Mouse (Mus musculus) neural tube, embryonic 15.5 days (tissue): ENCODE measurements around the gene Gvin1. TPM values are rescaled to one million over a fixed set of nuclear protein-coding genes. Genes with fewer than 3 reads are reported as not detected.
"Not testable (repeated sequence)": the region's sequence is repeated elsewhere in the genome, so short reads cannot be mapped to it uniquely, and the experiment has no call there.

Source experiments
- ATAC-seq: fragments of 200-750 bp; cut with Nextera tagmentation; 2 replicates; pipeline ENCODE4 v1.8.0; 2017; ENCODE audit warnings: mild to moderate bottlenecking, moderate TSS enrichment, moderate library complexity; ENCODE audit not compliant: low FRiP score
- H3K27ac ChIP-seq: fragments of 300-500 bp; sonication (generic); replicated peaks from 2 replicates; pipeline ENCODE4 v1.5.1; 2015; ENCODE audit warnings: mild to moderate bottlenecking, inconsistent platforms
- H3K27me3 ChIP-seq: fragments of 300-500 bp; sonication (generic); replicated peaks from 2 replicates; pipeline ENCODE4 v1.6.1; 2015; ENCODE audit warnings: inconsistent platforms
- H3K36me3 ChIP-seq: fragments of 300-500 bp; sonication (generic); 2 replicates; pipeline ENCODE4 v1.6.1; 2015; ENCODE audit warnings: inconsistent platforms
- H3K4me1 ChIP-seq: fragments of 300-500 bp; sonication (generic); 2 replicates; pipeline ENCODE4 v1.6.1; 2015; ENCODE audit warnings: inconsistent platforms
- H3K4me2 ChIP-seq: fragments of 300-500 bp; sonication (generic); 2 replicates; pipeline ENCODE4 v1.6.1; 2015; ENCODE audit warnings: inconsistent platforms, mild to moderate bottlenecking, moderate library complexity
- H3K4me3 ChIP-seq: fragments of 300-500 bp; sonication (generic); replicated peaks from 2 replicates; pipeline ENCODE4 v1.5.1; 2015; ENCODE audit warnings: mild to moderate bottlenecking, inconsistent platforms
- H3K9ac ChIP-seq: fragments of 300-500 bp; sonication (generic); replicated peaks from 2 replicates; pipeline ENCODE4 v1.6.1; 2015; ENCODE audit warnings: mild to moderate bottlenecking, inconsistent platforms
- H3K9me3 ChIP-seq: fragments of 300-500 bp; sonication (generic); replicated peaks from 2 replicates; pipeline ENCODE4 v1.6.1; 2016; ENCODE audit warnings: inconsistent platforms
- WGBS: fragments of 180-500 bp; shearing (Covaris S2); methylation state at CpG from one replicate; pipeline ENCODE4 v1.1.7; 2015; ENCODE audit warnings: mixed read lengths; 5-methylcytosine and 5-hydroxymethylcytosine counted together
- polyA plus RNA-seq: library from polyadenylated mRNA; unstranded; fragments of >200 nt; fragmentation: Nextera tagmentation; extraction: Ambion mirVana; gene quantifications from 2 replicates; pipeline ENCODE4 v1.2.1, GENCODE M21; 2015

Gvin1 gene
- 0.19 and 0.34 TPM in 2 replicates for polyA plus RNA-seq

DNA sequence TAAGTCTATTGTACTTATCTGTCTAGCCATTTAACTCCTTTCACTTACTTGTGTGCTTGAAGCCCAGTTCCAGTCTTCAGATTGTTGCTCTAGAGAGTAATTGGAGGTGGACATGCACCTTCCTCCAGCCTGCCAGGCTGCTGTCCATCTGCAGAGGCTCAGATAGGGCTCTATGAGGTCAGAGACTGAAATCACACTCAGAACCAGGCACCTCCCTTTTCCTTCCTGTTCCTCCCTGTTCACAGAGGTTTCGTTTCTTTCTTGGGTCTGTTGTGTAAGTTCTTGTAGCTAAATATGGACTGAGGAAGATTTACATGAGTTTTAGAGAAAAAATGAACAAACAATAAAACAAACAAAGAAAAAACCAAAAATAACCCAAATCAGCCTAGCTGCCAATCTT, at the start of gene Gvin1:
Gvin1 (minus strand) TSS at position 150 of the 400 bp plus-strand sequence.
- not testable (repeated sequence) for H3K9me3 ChIP-seq, H3K27ac ChIP-seq, H3K4me3 ChIP-seq, H3K4me2 ChIP-seq, H3K27me3 ChIP-seq, H3K36me3 ChIP-seq, H3K4me1 ChIP-seq, H3K9ac ChIP-seq, ATAC-seq
- 71% methylated on average over 1 of the region's 1 CpGs for WGBS

GRCm38 (mm10) chr7:106251844-106252517, 36.9 kb upstream of the Gvin1 start:
- Histone ChIP-seq H3K9ac (no peak overlapping the region), H3K9me3 (no peaks in the 10 kb centered on the region), H3K4me1 (no peaks in the 10 kb centered on the region), H3K36me3 (no peaks in the 10 kb centered on the region), H3K27me3 (no peaks in the 10 kb centered on the region), H3K4me3 (no peak overlapping the region), H3K27ac (no peak overlapping the region), H3K4me2 (no peak overlapping the region)
- ATAC-seq: no peak
- WGBS: 93% methylated on average over 2 of the region's 2 CpGs

GRCm38 (mm10) chr7:106248922-106249321, 33.8 kb upstream of the Gvin1 start:
- no peak overlapping the region for H3K9ac ChIP-seq
- no peak overlapping the region for H3K4me2 ChIP-seq
- H3K27me3 ChIP-seq: no peaks in the 10 kb centered on the region
- WGBS: 87% methylated on average over 2 of the region's 2 CpGs
- H3K4me3 ChIP-seq: no peak overlapping the region
- no peak for ATAC-seq
- H3K9me3 ChIP-seq: no peaks in the 10 kb centered on the region
- no peak overlapping the region for H3K27ac ChIP-seq
- no peaks in the 10 kb centered on the region for H3K36me3 ChIP-seq
- no peaks in the 10 kb centered on the region for H3K4me1 ChIP-seq

DNA sequence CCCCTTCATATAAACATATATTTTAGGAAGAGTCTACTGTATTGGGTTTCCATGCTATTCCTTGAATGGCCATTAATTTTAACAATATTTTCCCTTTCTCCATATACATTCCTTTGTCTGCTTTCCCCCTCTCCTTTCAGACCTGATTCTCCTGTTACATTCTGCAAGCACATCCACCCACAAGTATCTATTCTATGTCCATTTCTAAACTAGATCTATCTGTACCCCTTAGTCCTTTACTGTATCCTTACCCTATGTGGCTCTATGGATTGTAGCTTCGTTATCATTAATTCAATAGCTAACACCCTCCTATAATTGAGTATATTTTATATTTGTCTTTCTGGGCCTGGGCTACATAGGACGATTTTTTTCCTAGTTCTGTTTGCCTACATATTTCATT, 33.1 kb upstream of the Gvin1 start:
- no peak overlapping the region for H3K4me3 ChIP-seq
- ATAC-seq: no peak
- WGBS: 83% methylated on average over 2 of the region's 2 CpGs
- H3K4me1 ChIP-seq: no peaks in the 10 kb centered on the region
- H3K9me3 ChIP-seq: no peaks in the 10 kb centered on the region
- H3K36me3 ChIP-seq: no peaks in the 10 kb centered on the region
- H3K27me3 ChIP-seq: no peaks in the 10 kb centered on the region
- no peak overlapping the region for H3K27ac ChIP-seq
- H3K9ac ChIP-seq: no peak overlapping the region
- no peak overlapping the region for H3K4me2 ChIP-seq

GRCm38 (mm10) chr7:106245601-106246000, 30.5 kb upstream of the Gvin1 start:
- 0 out of 2 replicates have a peak, but pooled peaks cover 3% of the 10 kb centered on the region for H3K9me3 ChIP-seq
- 84% methylated on average over 6 of the region's 6 CpGs for WGBS
- H3K4me1 ChIP-seq: no peaks in the 10 kb centered on the region
- H3K27ac ChIP-seq: no peak overlapping the region
- H3K4me3 ChIP-seq: no peak overlapping the region
- no peak overlapping the region for H3K9ac ChIP-seq
- H3K27me3 ChIP-seq: no peaks in the 10 kb centered on the region
- no peak overlapping the region for H3K4me2 ChIP-seq
- no peaks in the 10 kb centered on the region for H3K36me3 ChIP-seq
- no peak for ATAC-seq

- not testable (repeated sequence) for H3K4me3 ChIP-seq
Observed at GRCm38 (mm10) chr7:106240484-106241275, 25.6 kb upstream of the Gvin1 start.

GRCm38 (mm10) chr7:106237192-106237465, 22.0 kb upstream of the Gvin1 start:
- ATAC-seq: no peak

More at GRCm38 (mm10) chr7:106240484-106241275, 25.6 kb upstream of the Gvin1 start:
- H3K4me1 ChIP-seq, H3K4me2 ChIP-seq, ATAC-seq, H3K9me3 ChIP-seq, H3K27ac ChIP-seq, H3K9ac ChIP-seq, H3K36me3 ChIP-seq, H3K27me3 ChIP-seq: not testable (repeated sequence)
- WGBS: 92% methylated on average over 12 of the region's 12 CpGs

DNA sequence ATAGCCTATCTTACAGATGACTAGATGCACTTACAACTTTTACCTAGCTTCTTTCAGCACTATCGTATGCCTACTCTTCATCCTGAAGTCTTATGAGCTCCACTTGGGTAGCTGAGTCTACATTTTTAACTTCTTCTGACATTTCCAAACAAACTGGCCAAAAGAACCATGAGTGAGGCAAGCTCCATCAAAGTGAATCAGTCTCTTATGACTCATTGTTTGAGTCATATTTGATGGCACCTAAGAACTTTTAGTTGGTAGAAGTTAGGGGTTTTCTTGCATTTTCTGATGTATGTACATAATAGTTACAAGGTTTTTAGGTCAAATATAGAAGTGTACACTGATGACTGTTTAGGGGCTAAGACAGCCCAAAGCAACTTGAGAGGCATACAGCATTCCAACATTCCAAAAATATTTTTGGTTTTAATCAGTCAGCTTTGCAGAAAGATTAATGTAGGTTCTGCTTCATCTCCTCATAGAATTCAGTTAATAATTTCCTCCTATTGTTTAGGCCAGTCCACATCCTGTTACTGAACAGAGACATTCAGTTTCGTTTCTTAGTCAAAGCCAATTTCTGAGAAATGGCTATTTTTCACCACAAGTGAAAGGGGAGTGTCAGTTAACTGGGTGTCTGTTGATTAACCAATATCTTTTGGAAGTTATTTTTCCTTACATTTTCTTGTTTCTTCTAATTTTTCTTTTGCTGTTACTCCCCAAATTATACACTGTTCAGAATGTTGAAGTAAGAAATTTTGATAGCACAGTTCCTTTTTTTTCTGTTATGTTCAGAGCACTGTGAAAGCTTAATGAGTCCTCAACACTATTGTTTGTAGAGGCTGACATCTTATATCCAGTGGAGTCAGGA, 21.4 kb upstream of the Gvin1 start:
- 73% methylated on average over 2 of the region's 2 CpGs for WGBS
- no peak overlapping the region for H3K4me2 ChIP-seq
- H3K4me1 ChIP-seq: no peaks in the 10 kb centered on the region
- no peak for ATAC-seq
- H3K36me3 ChIP-seq: no peaks in the 10 kb centered on the region
- H3K4me3 ChIP-seq: no peak overlapping the region
- no peak overlapping the region for H3K27ac ChIP-seq
- no peaks in the 10 kb centered on the region for H3K27me3 ChIP-seq
- H3K9ac ChIP-seq: no peak overlapping the region
- H3K9me3 ChIP-seq: no peaks in the 10 kb centered on the region

More at GRCm38 (mm10) chr7:106237192-106237465, 22.0 kb upstream of the Gvin1 start:
- Histone ChIP-seq H3K4me2 (no peak overlapping the region), H3K4me1 (no peaks in the 10 kb centered on the region), H3K36me3 (no peaks in the 10 kb centered on the region), H3K27ac (no peak overlapping the region), H3K9me3 (no peaks in the 10 kb centered on the region), H3K27me3 (no peaks in the 10 kb centered on the region), H3K9ac (no peak overlapping the region), H3K4me3 (no peak overlapping the region)

GRCm38 (mm10) chr7:106235596-106235995, 20.5 kb upstream of the Gvin1 start:
- no peak overlapping the region for H3K4me2 ChIP-seq
- no peaks in the 10 kb centered on the region for H3K4me1 ChIP-seq
- H3K4me3 ChIP-seq: no peak overlapping the region
- H3K9me3 ChIP-seq: no peaks in the 10 kb centered on the region
- H3K9ac ChIP-seq: no peak overlapping the region
- H3K27ac ChIP-seq: no peak overlapping the region
- WGBS: 79% methylated on average over 2 of the region's 2 CpGs
- no peak for ATAC-seq
- H3K27me3 ChIP-seq: no peaks in the 10 kb centered on the region
- H3K36me3 ChIP-seq: no peaks in the 10 kb centered on the region

GRCm38 (mm10) chr7:106215910-106216309, 784 bp upstream of the Gvin1 start:
- H3K36me3 ChIP-seq, H3K27ac ChIP-seq, H3K4me3 ChIP-seq, ATAC-seq, H3K9ac ChIP-seq, H3K27me3 ChIP-seq, H3K4me2 ChIP-seq, H3K9me3 ChIP-seq, H3K4me1 ChIP-seq: not testable (repeated sequence)

DNA sequence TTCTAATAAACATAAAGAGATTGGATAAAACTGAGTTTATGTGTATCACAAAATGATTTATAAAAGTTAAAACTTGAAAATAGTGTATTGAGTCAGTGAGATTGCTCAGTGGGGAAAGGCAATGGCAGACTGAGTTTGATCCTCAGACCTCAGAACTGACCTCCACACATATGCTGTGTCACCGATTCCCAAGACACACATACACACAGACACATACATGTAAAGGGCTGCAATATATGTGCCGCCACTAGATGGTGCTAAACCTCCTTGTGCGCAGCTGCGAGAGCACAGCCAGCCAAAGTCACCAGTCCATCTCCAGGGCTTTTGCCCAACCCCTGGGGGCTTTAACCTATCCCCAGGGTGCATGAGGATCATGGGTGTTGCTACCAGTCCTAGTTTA, 1.4 kb downstream of the Gvin1 start:
- not testable (repeated sequence) for H3K9ac ChIP-seq, H3K4me3 ChIP-seq, ATAC-seq, H3K36me3 ChIP-seq, H3K27ac ChIP-seq, H3K9me3 ChIP-seq, H3K4me1 ChIP-seq, H3K27me3 ChIP-seq, H3K4me2 ChIP-seq
- no CpG with 5 or more reads among the region's 4 CpGs for WGBS

- H3K4me2 ChIP-seq, H3K4me3 ChIP-seq, H3K27ac ChIP-seq, H3K27me3 ChIP-seq, H3K9me3 ChIP-seq, H3K4me1 ChIP-seq, ATAC-seq, H3K9ac ChIP-seq, H3K36me3 ChIP-seq: not testable (repeated sequence)
- WGBS: 86% methylated on average over 2 of the region's 3 CpGs
Observed at GRCm38 (mm10) chr7:106206630-106207029, 8.5 kb downstream of the Gvin1 start.
